Mouse (Mus musculus): Measurements from ENCODE around the gene Psmb7. TPM values are rescaled to one million over a fixed set of nuclear protein-coding genes. Genes with fewer than 3 reads are reported as not detected.

Psmb7 gene
- polyA plus RNA-seq, 1 experiment from 2014 or later = 274 TPM

DNA sequence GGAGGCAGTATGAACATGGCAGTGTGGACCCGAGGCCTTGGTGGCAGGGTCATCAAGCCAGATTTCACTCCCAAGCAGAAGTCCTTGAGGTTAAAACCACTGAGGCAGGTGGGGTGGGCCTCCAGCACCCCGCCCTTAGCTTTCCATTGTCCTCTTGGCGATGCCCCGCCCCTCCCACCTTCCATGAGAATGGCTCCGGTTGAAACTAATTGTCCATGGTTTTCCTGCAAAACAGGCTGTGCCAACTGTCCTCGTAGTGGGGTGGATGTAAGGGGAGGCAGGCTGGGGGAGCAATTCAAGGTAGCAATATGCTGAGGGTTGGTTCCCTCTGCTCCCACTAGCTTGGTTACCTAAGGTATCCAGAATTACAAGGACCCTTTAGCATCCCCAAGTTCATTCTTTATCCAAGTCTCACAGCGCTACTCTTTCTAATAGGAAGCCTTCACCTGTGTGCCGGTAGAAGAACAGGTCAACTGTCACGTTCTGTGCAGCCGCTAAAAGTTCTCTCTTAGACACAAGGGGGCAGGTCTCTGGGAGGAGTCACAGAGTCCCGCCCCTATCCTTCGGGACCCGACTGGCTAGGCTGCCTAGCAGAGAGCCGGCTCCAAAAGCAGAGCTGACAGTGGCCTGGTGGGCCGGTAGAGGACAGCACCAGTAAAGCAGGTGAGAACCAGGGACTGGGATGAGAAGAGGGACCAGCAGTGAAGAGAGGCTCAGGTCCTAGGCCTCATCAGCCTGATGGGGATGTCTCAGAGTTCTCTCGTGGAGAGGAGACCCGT lies 25.1 kb upstream of the Psmb7 start:
- Histone ChIP-seq H3K36me3 (no peaks in the 10 kb centered on the region), H3K4me3 (peak overlapping the region; percentile 11; the same call in 1 of the 2 replicates), H3K27me3 (peaks cover 20% of the 10 kb centered on the region; the same call in 1 of the 2 replicates), H3K9me3 (no peaks in the 10 kb centered on the region), H3K9ac (peak overlapping the region; percentile 44; the same call in 1 of the 2 replicates), H3K4me1 (no peaks in the 10 kb centered on the region; the same call in 1 of the 2 replicates), H3K27ac (no peak overlapping the region), H3K4me2 (peak overlapping the region; percentile 51)
- ATAC-seq (ENCODE audit: insufficient number of reproducible peaks, insufficient read depth, low FRiP score, low TSS enrichment, low read depth) = 0 out of 2 replicates have a peak, but pooled peaks have one; percentile 66
- 13% methylated on average over 17 of the region's 17 CpGs for WGBS

DNA sequence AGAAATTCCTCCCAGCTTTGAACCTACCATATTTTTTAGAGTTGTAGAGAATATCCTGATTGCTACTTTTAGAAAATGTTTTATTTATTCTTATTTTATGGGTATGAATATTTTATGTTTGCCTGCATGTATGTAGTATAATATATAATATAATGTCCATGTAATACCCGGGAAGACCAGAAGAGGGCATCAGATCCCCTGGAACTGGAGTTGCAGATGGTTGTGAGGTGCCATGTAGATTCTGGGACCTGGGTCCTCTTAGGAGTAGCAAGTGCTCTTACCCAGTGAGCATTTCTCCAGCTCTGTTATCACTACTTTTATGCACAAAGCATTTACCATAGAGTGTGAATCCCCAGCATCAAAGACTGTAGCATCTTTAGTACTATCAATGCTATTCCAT lies 17.5 kb upstream of the Psmb7 start:
- 0% methylated on average over 1 of the region's 1 CpGs for WGBS
- no peaks in the 10 kb centered on the region for H3K36me3 ChIP-seq
- no peak overlapping the region for H3K27ac ChIP-seq
- H3K4me2 ChIP-seq = no peak overlapping the region
- no peaks in the 10 kb centered on the region for H3K4me1 ChIP-seq
- H3K9ac ChIP-seq = no peak overlapping the region
- peaks cover 5% of the 10 kb centered on the region for H3K27me3 ChIP-seq
- ATAC-seq (ENCODE audit: insufficient number of reproducible peaks, insufficient read depth, low FRiP score, low TSS enrichment, low read depth) = no peak
- no peak overlapping the region for H3K4me3 ChIP-seq
- H3K9me3 ChIP-seq = no peaks in the 10 kb centered on the region

DNA sequence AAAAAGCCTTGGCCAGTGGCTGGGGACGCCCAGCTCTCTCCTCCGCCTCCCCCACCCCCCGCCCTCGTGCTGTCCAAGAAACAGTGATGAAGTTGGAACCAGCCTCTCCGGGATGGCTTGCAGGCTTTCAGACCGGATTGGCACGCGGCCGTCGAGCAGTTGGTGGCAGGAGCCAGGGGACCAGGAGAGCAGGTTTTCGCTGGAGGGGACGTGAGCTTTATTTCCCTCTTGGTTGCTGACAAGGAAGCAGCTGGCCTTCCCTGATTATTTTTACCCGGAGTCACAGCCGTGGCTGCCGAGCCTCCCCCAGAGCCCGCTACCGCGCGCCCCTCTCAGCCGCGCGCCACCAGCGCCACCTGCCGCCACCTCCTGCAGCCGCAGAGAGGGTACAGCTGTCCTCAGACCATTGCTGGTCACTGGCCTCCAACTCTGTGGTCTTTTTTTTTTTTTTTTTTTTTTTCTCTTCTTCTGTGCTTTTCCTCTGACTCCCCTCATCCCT lies 14.5 kb upstream of the Psmb7 start:
- H3K36me3 ChIP-seq = no peaks in the 10 kb centered on the region
- peak; percentile 80; the same call in 1 of the 2 replicates for ATAC-seq (ENCODE audit: insufficient number of reproducible peaks, insufficient read depth, low FRiP score, low TSS enrichment, low read depth)
- H3K27ac ChIP-seq = no peak overlapping the region
- H3K9ac ChIP-seq = peak overlapping the region; percentile 58; the same call in 1 of the 2 replicates
- H3K4me1 ChIP-seq = no peaks in the 10 kb centered on the region
- WGBS = under 1% methylated on average over 25 of the region's 25 CpGs
- peak overlapping the region; percentile 70 for H3K4me2 ChIP-seq
- H3K4me3 ChIP-seq = peak overlapping the region; percentile 41
- H3K27me3 ChIP-seq = peaks cover 5% of the 10 kb centered on the region
- H3K9me3 ChIP-seq = 0 out of 2 replicates have a peak, but pooled peaks cover 2% of the 10 kb centered on the region

DNA sequence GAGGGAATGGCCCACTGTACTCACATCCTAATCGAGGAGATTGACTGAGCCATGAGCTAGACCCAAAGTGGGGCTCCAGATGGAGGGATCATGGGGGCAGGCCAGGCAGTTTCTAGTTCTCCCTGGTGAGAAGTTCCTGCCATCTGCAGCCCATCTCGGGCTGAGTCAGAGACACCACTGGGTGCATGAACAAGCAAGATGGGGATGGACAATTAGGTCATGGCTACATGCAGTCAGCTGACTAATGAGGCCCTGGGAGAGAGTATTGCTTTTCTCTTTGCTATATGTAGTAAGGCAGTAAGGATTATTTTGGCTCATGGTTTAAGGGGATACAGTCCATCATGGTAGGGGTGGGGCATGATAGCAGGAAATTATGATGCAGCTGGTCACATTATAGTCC lies 9.8 kb upstream of the Psmb7 start:
- no peak overlapping the region for H3K27ac ChIP-seq
- H3K4me2 ChIP-seq = no peak overlapping the region
- ATAC-seq (ENCODE audit: insufficient number of reproducible peaks, insufficient read depth, low FRiP score, low TSS enrichment, low read depth) = no peak
- H3K4me3 ChIP-seq = no peak overlapping the region
- 87% methylated on average over 2 of the region's 2 CpGs for WGBS
- H3K27me3 ChIP-seq = peaks cover 5% of the 10 kb centered on the region
- H3K4me1 ChIP-seq = peaks cover 13% of the 10 kb centered on the region
- no peaks in the 10 kb centered on the region for H3K36me3 ChIP-seq
- no peak overlapping the region for H3K9ac ChIP-seq
- H3K9me3 ChIP-seq = 0 out of 2 replicates have a peak, but pooled peaks cover 2% of the 10 kb centered on the region

DNA sequence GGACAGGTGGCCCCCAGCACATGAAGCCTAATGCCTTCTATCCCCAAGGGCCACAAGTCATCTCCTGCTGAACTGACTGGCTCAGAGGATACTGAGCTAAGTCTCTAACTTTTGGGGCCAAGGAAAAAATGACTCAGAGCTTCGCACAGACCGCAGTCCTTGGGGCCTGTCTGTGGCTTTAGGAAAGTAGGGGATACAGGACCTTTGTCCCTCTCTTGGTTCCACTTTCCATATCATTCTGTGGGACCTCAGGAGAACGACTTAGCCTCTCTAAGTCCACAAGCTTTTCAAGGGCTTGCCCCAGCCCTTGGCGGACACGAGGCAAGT lies 9.4 kb upstream of the Psmb7 start:
- 91% methylated on average over 5 of the region's 5 CpGs for WGBS
- no peaks in the 10 kb centered on the region for H3K36me3 ChIP-seq
- no peak overlapping the region for H3K4me2 ChIP-seq
- H3K9me3 ChIP-seq = 0 out of 2 replicates have a peak, but pooled peaks cover 2% of the 10 kb centered on the region
- H3K4me1 ChIP-seq = peaks cover 13% of the 10 kb centered on the region
- H3K9ac ChIP-seq = no peak overlapping the region
- ATAC-seq (ENCODE audit: insufficient number of reproducible peaks, insufficient read depth, low FRiP score, low TSS enrichment, low read depth) = no peak
- H3K27me3 ChIP-seq = peaks cover 5% of the 10 kb centered on the region
- no peak overlapping the region for H3K4me3 ChIP-seq
- H3K27ac ChIP-seq = no peak overlapping the region

DNA sequence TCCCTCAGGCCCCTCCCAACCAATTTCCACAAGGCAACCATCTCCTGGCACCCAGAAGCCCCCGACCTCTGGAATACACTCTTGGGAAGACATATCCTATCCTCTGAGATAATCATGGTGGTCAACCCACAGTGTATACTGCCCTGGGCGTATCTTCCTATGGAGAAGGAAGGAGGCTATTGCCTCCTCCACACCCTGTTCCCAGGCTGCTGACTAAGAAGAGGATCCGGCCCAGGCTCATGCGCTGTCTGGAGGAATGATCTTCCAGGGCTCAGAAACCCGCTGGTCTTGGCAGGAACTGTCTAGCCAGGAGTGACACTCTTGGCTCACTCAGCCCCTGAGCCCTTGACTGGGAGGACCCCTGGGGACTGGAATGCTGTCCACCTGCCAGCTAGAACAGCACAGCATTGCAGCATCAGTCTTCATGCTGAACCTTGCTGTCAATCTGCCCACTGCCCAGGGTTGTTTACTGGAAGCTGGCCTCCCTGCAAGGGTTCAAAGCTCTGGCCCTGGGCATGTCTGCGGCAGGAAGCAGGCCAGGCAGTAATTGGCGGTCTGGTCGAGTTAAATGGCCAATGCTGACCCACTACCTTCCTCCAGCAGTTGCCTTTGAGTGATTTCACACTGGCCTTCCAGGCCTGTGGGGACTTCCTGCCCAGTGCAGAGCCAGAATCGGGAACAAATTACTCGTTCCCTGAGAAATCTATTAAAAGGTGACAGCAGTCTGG lies 8.8 kb upstream of the Psmb7 start:
- Histone ChIP-seq H3K27me3 (peaks cover under 1% of the 10 kb centered on the region), H3K4me2 (no peak overlapping the region), H3K27ac (no peak overlapping the region), H3K4me1 (peaks cover 13% of the 10 kb centered on the region), H3K4me3 (no peak overlapping the region), H3K9me3 (0 out of 2 replicates have a peak, but pooled peaks cover 2% of the 10 kb centered on the region), H3K36me3 (no peaks in the 10 kb centered on the region), H3K9ac (no peak overlapping the region)
- ATAC-seq (ENCODE audit: insufficient number of reproducible peaks, insufficient read depth, low FRiP score, low TSS enrichment, low read depth) = no peak
- WGBS = 53% methylated on average over 10 of the region's 10 CpGs

DNA sequence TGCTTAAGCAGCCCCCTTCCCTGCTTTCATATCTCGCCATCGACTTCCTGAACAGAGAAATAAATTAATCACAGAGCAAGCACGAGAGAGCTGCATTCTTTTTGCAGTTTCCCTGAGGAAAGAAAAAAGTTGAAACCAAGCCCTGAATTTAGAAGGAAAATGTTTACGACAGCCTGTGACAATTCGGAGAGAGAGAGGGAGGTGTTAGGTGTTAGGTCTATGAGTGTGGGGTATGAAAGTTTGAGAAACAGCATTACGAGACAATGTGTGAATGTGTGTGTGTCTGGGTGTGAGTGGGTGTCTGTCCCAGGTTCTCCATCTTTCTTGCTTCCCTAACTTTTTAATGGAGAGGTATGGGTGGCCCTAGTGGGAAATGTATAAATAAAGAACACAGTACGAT lies 8.2 kb upstream of the Psmb7 start:
- Histone ChIP-seq H3K4me3 (no peak overlapping the region), H3K9me3 (0 out of 2 replicates have a peak, but pooled peaks cover 2% of the 10 kb centered on the region), H3K36me3 (no peaks in the 10 kb centered on the region), H3K4me2 (0 out of 2 replicates have a peak overlapping the region, but pooled peaks have one; percentile 1), H3K9ac (peak overlapping the region; percentile 44; the same call in 1 of the 2 replicates), H3K27ac (peak overlapping the region; percentile 33; the same call in 1 of the 2 replicates), H3K27me3 (peaks cover 4% of the 10 kb centered on the region; the same call in 1 of the 2 replicates), H3K4me1 (peaks cover 16% of the 10 kb centered on the region)
- WGBS = 48% methylated on average over 7 of the region's 7 CpGs
- ATAC-seq (ENCODE audit: insufficient number of reproducible peaks, insufficient read depth, low FRiP score, low TSS enrichment, low read depth) = no peak

DNA sequence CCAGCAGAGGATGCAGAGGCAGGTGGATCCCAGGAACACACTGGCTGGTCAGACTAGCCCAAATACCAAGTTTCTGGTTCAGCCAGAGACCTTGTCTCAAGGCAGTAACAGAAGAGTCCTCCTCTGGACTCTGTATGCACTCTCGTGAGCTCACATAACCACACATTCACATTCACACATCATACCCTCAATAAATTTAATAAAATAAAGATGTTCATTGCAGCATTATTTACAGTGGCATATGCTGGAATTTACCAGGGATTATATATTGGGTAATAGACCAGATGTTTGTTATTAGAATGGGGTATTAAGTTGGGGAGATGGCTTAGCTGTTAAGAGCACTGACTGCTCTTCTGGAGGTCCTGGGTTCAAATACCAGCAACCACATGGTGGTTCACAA lies 6.5 kb upstream of the Psmb7 start:
- no peak for ATAC-seq (ENCODE audit: insufficient number of reproducible peaks, insufficient read depth, low FRiP score, low TSS enrichment, low read depth)
- Histone ChIP-seq H3K9ac (no peak overlapping the region), H3K36me3 (no peaks in the 10 kb centered on the region), H3K4me2 (no peak overlapping the region), H3K4me3 (no peak overlapping the region), H3K27me3 (peaks cover 4% of the 10 kb centered on the region; the same call in 1 of the 2 replicates), H3K27ac (no peak overlapping the region), H3K4me1 (peaks cover 16% of the 10 kb centered on the region), H3K9me3 (0 out of 2 replicates have a peak, but pooled peaks cover 2% of the 10 kb centered on the region)
- 36% methylated on average over 1 of the region's 1 CpGs for WGBS

DNA sequence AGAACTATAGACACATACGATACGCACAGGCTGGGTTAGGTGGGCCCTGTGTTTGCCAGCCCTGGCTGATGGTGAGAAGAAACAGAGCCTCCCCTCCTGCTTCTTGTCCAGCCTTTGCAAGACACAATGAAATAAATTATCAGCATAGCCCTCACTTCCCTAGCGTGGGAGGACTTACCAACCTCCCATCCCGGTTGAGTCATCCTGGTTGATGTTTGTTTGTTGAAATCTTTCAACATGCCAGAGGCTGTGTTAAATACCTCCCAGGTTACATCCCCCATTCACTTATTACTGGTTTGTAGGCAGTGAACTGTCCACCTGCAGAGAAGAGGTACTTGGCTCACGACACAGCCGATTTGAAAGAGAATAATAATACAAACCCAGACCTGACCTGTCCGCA lies 3.8 kb upstream of the Psmb7 start:
- 85% methylated on average over 7 of the region's 7 CpGs for WGBS
- no peak for ATAC-seq (ENCODE audit: insufficient number of reproducible peaks, insufficient read depth, low FRiP score, low TSS enrichment, low read depth)
- H3K4me1 ChIP-seq = peaks cover 26% of the 10 kb centered on the region

DNA sequence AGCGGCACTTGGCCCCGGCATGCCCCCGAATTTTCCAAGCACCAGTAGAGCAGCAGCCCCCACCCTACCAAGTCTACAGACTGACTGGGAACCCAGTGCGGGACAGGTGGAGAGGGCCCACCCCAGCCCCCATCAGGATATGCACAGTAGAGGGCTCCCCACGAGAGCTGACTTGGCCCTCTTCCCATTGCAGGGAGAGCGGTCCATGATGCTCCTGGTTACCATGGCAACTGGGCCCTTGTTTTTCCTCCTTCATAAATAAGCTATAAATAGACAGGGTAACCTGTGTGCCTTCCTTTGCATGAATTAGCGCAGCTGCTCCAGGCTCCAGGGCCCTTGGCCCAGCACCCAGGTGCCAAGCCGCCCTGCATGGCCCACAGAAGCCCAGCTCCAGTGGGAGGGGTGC lies 3.3 kb upstream of the Psmb7 start:
- 69% methylated on average over 8 of the region's 8 CpGs for WGBS
- H3K27ac ChIP-seq = no peak overlapping the region
- H3K4me2 ChIP-seq = no peak overlapping the region
- no peaks in the 10 kb centered on the region for H3K36me3 ChIP-seq
- H3K27me3 ChIP-seq = peaks cover 4% of the 10 kb centered on the region; the same call in 1 of the 2 replicates
- no peaks in the 10 kb centered on the region for H3K9me3 ChIP-seq
- H3K4me3 ChIP-seq = no peak overlapping the region
- ATAC-seq (ENCODE audit: insufficient number of reproducible peaks, insufficient read depth, low FRiP score, low TSS enrichment, low read depth) = peak; percentile 38; the same call in 1 of the 2 replicates
- H3K9ac ChIP-seq = no peak overlapping the region
- peaks cover 24% of the 10 kb centered on the region for H3K4me1 ChIP-seq

More for the DNA sequence above, 3.8 kb upstream of the Psmb7 start:
- H3K36me3 ChIP-seq = no peaks in the 10 kb centered on the region
- no peak overlapping the region for H3K27ac ChIP-seq
- H3K4me2 ChIP-seq = no peak overlapping the region
- H3K27me3 ChIP-seq = peaks cover 4% of the 10 kb centered on the region; the same call in 1 of the 2 replicates
- no peak overlapping the region for H3K4me3 ChIP-seq
- H3K9ac ChIP-seq = no peak overlapping the region
- no peaks in the 10 kb centered on the region for H3K9me3 ChIP-seq

DNA sequence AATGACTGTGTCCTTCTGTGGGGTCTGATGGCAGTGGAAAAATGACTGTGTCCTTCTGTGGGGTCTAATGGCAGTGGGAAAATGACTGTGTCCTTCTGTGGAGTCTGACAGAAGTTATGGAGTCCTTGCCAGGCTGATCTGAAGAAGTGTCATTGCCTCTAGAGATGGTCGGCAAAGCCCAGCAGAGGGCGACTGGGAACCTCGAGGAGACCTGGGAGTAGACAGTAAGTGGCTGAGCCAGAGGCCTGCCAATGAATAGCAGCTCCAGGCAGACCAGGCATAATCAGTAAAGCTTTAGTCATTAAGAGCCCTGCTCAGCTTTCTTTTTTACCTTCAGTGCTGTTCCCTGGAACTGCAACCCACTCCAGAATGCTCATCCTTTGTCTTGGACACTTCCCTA lies 2.0 kb upstream of the Psmb7 start:
- Histone ChIP-seq H3K9ac (no peak overlapping the region), H3K9me3 (no peaks in the 10 kb centered on the region), H3K4me2 (no peak overlapping the region), H3K27me3 (peaks cover 4% of the 10 kb centered on the region; the same call in 1 of the 2 replicates), H3K36me3 (peaks cover 10% of the 10 kb centered on the region), H3K4me3 (no peak overlapping the region), H3K4me1 (peaks cover 19% of the 10 kb centered on the region), H3K27ac (no peak overlapping the region)
- ATAC-seq (ENCODE audit: insufficient number of reproducible peaks, insufficient read depth, low FRiP score, low TSS enrichment, low read depth) = no peak
- WGBS = 1% methylated on average over 3 of the region's 3 CpGs

Data from embryonic facial prominence, embryonic 13.5 days (tissue).